Mouse (Mus musculus) C2C12 (cell line): ENCODE measurements around the gene Ank3. TPM values are rescaled to one million over a fixed set of nuclear protein-coding genes. Genes with fewer than 3 reads are reported as not detected.

Experiments used
- H3K27me3 ChIP-seq: one replicate; pipeline ENCODE4 v1.6.1; 2011; ENCODE audit not compliant: control insufficient read depth, insufficient read depth, insufficient read length
- H3K36me3 ChIP-seq: one replicate; pipeline ENCODE4 v1.6.1; 2011; ENCODE audit not compliant: control insufficient read depth, insufficient read depth
- H3K4me3 ChIP-seq: one replicate; pipeline ENCODE4 v1.5.1; 2011; ENCODE audit warnings: mild to moderate bottlenecking, control low read depth; ENCODE audit not compliant: poor library complexity, insufficient read depth, severe bottlenecking
- H3K79me2 ChIP-seq: one replicate; pipeline ENCODE4 v1.6.1; 2011; ENCODE audit not compliant: control insufficient read depth, insufficient read depth
- H3K79me3 ChIP-seq: one replicate; pipeline ENCODE4 v1.6.1; 2011; ENCODE audit warnings: low read depth, control low read depth
- H3ac ChIP-seq: one replicate; pipeline ENCODE3; 2011; ENCODE audit warnings: low read depth; ENCODE audit not compliant: control insufficient read depth, insufficient read length
- CEBPB ChIP-seq: IDR thresholded peaks from one replicate; pipeline ENCODE4 v1.6.1; 2011; ENCODE audit warnings: low read depth, mild to moderate bottlenecking, control low read depth, moderate library complexity
- CTCF ChIP-seq: IDR thresholded peaks from one replicate; pipeline ENCODE4 v1.5.1; 2011; ENCODE audit not compliant: control insufficient read depth, insufficient read depth, insufficient read length
- FOSL1 ChIP-seq: IDR thresholded peaks from one replicate; pipeline ENCODE4 v1.8.0; 2011; ENCODE audit warnings: mild to moderate bottlenecking, low read length; ENCODE audit not compliant: poor library complexity, insufficient read depth, severe bottlenecking
- MAX ChIP-seq: IDR thresholded peaks from one replicate; pipeline ENCODE4 v1.6.1; 2011; ENCODE audit warnings: mild to moderate bottlenecking, control low read depth
- MYOD1 ChIP-seq: IDR thresholded peaks from one replicate; pipeline ENCODE4 v1.6.1; 2011; ENCODE audit warnings: low read depth; ENCODE audit not compliant: control insufficient read depth, insufficient read length
- MYOG ChIP-seq: IDR thresholded peaks from one replicate; pipeline ENCODE4 v1.6.1; 2011; ENCODE audit not compliant: control insufficient read depth, insufficient read length; ENCODE audit errors: extremely low read depth
- USF1 ChIP-seq: IDR thresholded peaks from one replicate; pipeline ENCODE4 v1.6.1; 2011; ENCODE audit warnings: low read depth, mild to moderate bottlenecking, control low read depth, moderate library complexity
- polyA plus RNA-seq: library from polyadenylated mRNA; unstranded; fragments of >200 nt; fragmentation: generic; extraction: Trizol; gene quantifications from one replicate; pipeline ENCODE4 v1.2.1, GENCODE M21; 2012; ENCODE audit warnings: missing spikeins

Ank3 gene
- polyA plus RNA-seq, 1 experiment = 9.8 TPM

GRCm38 (mm10) chr10:69872182-69872741, 473.7 kb downstream of the Ank3 start:
- Histone ChIP-seq H3K79me3 (no peaks in the 10 kb centered on the region), H3K4me3 (no peak overlapping the region), H3K79me2 (no peaks in the 10 kb centered on the region), H3ac (peak overlapping the region; percentile 5), H3K36me3 (no peaks in the 10 kb centered on the region), H3K27me3 (no peaks in the 10 kb centered on the region)
- TF ChIP-seq MYOD1 (peak; percentile 5), CTCF (no peak), MAX (peak; percentile 16), USF1 (no peak), CEBPB (no peak), MYOG (no peak), FOSL1 (peak; percentile 90)

GRCm38 (mm10) chr10:69872892-69873291, 474.3 kb downstream of the Ank3 start:
- H3K79me3 ChIP-seq = no peaks in the 10 kb centered on the region
- H3ac ChIP-seq = no peak overlapping the region
- no peak for TF ChIP-seq CEBPB
- TF ChIP-seq USF1 = no peak
- no peak for TF ChIP-seq CTCF
- TF ChIP-seq MYOG = no peak
- no peak for TF ChIP-seq FOSL1
- TF ChIP-seq MAX = no peak
- no peak for TF ChIP-seq MYOD1
- no peaks in the 10 kb centered on the region for H3K79me2 ChIP-seq
- no peaks in the 10 kb centered on the region for H3K36me3 ChIP-seq
- no peaks in the 10 kb centered on the region for H3K27me3 ChIP-seq
- no peak overlapping the region for H3K4me3 ChIP-seq

- no peak for TF ChIP-seq CEBPB
- TF ChIP-seq USF1 = no peak
- no peaks in the 10 kb centered on the region for H3K79me2 ChIP-seq
- H3K4me3 ChIP-seq = no peak overlapping the region
- H3K36me3 ChIP-seq = no peaks in the 10 kb centered on the region
- no peaks in the 10 kb centered on the region for H3K27me3 ChIP-seq
- H3ac ChIP-seq = no peak overlapping the region
- no peaks in the 10 kb centered on the region for H3K79me3 ChIP-seq
Observed at GRCm38 (mm10) chr10:69874806-69875205, 476.2 kb downstream of the Ank3 start.

- TF ChIP-seq MYOD1 (no peak), MAX (no peak), CEBPB (no peak)
- H3K27me3 ChIP-seq = no peaks in the 10 kb centered on the region
- H3K36me3 ChIP-seq = no peaks in the 10 kb centered on the region
- H3K79me3 ChIP-seq = no peaks in the 10 kb centered on the region
- H3K4me3 ChIP-seq = no peak overlapping the region
- H3K79me2 ChIP-seq = no peaks in the 10 kb centered on the region
- no peak overlapping the region for H3ac ChIP-seq
Observed at GRCm38 (mm10) chr10:69883935-69884680, 485.5 kb downstream of the Ank3 start.

- Histone ChIP-seq H3K79me2 (no peaks in the 10 kb centered on the region), H3K79me3 (no peaks in the 10 kb centered on the region), H3K4me3 (no peak overlapping the region), H3K36me3 (no peaks in the 10 kb centered on the region), H3ac (no peak overlapping the region), H3K27me3 (no peaks in the 10 kb centered on the region)
- TF ChIP-seq FOSL1 (no peak), USF1 (no peak), MAX (no peak)
Observed at GRCm38 (mm10) chr10:69888399-69888798, 489.8 kb downstream of the Ank3 start.

GRCm38 (mm10) chr10:69889779-69890178, 491.2 kb downstream of the Ank3 start:
- TF ChIP-seq MAX (no peak), CEBPB (no peak), MYOD1 (no peak), MYOG (no peak)
- Histone ChIP-seq H3K79me2 (no peaks in the 10 kb centered on the region), H3K4me3 (no peak overlapping the region), H3K79me3 (no peaks in the 10 kb centered on the region), H3ac (no peak overlapping the region), H3K36me3 (no peaks in the 10 kb centered on the region), H3K27me3 (no peaks in the 10 kb centered on the region)
